Mouse (Mus musculus): ENCODE data around the gene Lrrc19. TPM values are rescaled to one million over a fixed set of nuclear protein-coding genes. Genes with fewer than 3 reads are reported as not detected.

Lrrc19 gene
- polyA plus RNA-seq, 1 experiment from 2014 or later, result 0.29 TPM

MicroRNAs within 50 kb of the gene (microRNA counts, 519-probe panel; counts per million panel counts)
- microRNA mmu-miR-872, result 3,222 counts per million, percentile 77 among the panel's probes with 10 or more counts

Small RNA genes within 50 kb of the gene (microRNA-seq; reads per million reads assigned to microRNA genes)
- 2,734 reads per million, percentile 86 among the genes with 10 or more reads in this experiment for gene Mir872

Other genes starting within 250 kb of the Lrrc19 start
- 0.41 TPM in 1 of 2 replicates, not detected in the other for gene Gm10306, start 93.6 kb downstream of the Lrrc19 start, polyA plus RNA-seq (2015; fragmentation: Nextera tagmentation; extraction: Ambion mirVana)
- 20.9 and 25.5 TPM in 2 replicates for gene Caap1, start 93.3 kb downstream of the Lrrc19 start, polyA plus RNA-seq (2015; fragmentation: Nextera tagmentation; extraction: Ambion mirVana)
- gene Plaa, start 46.9 kb downstream of the Lrrc19 start, polyA plus RNA-seq (2015; fragmentation: Nextera tagmentation; extraction: Ambion mirVana), result 78.6 and 82.3 TPM in 2 replicates
- gene Ift74, start 35.7 kb downstream of the Lrrc19 start, polyA plus RNA-seq (2015; fragmentation: Nextera tagmentation; extraction: Ambion mirVana), result 29.2 and 29.7 TPM in 2 replicates
- gene Tek, start 89.1 kb upstream of the Lrrc19 start, polyA plus RNA-seq (2015; fragmentation: Nextera tagmentation; extraction: Ambion mirVana), result 7.0 and 7.6 TPM in 2 replicates